Mouse (Mus musculus) intestine, embryonic 16.5 days (tissue): ENCODE results near the gene Trmo. TPM values are rescaled to one million over a fixed set of nuclear protein-coding genes. Genes with fewer than 3 reads are reported as not detected.

Source experiments
- polyA plus RNA-seq: library from polyadenylated mRNA; unstranded; fragments of >200 nt; fragmentation: Nextera tagmentation; extraction: Ambion mirVana; gene quantifications from 2 replicates; pipeline ENCODE4 v1.2.1, GENCODE M21; 2015

Gene Trmo
- polyA plus RNA-seq, 1 experiment from 2014 or later: 13.0 TPM

Other genes starting within 250 kb of the Trmo start
- gene Xpa, start 193.1 kb downstream of the Trmo start, polyA plus RNA-seq: 16.3 and 17.0 TPM in 2 replicates
- not detected in 2 replicates for gene Foxe1, start 45.8 kb downstream of the Trmo start, polyA plus RNA-seq
- 2.6 and 8.1 TPM in 2 replicates for gene Hemgn, start 24.1 kb upstream of the Trmo start, polyA plus RNA-seq
- 185 and 206 TPM in 2 replicates for gene Anp32b, start 61.5 kb upstream of the Trmo start, polyA plus RNA-seq
- 112 and 120 TPM in 2 replicates for gene Nans, start 99.8 kb upstream of the Trmo start, polyA plus RNA-seq
- gene Trim14, start 146.7 kb upstream of the Trmo start, polyA plus RNA-seq: 14.8 and 15.2 TPM in 2 replicates
- 99.8 and 112 TPM in 2 replicates for gene Coro2a, start 212.8 kb upstream of the Trmo start, polyA plus RNA-seq